In genomic region chr3:72840641-72841040, GRCm38 (mm10) we compare ENCODE assay signal across 25 mouse cellular contexts.
DNase-seq lines count a peak whose midpoint lies in the region; ATAC-seq and TF ChIP-seq lines count a peak whose summit lies in the region.
"Had no signal": no experiment of that assay in that cellular context is flagged by ENCODE, and none has a peak within 500 bp of the region (broad histone marks: within the 10 kb centered on the region; RNA-seq: fewer than 3 reads in every experiment).

No protein-coding gene starts in this region.

- H3K36me3 ChIP-seq in hindbrain, embryonic 13.5 days = no peaks in the 10 kb centered on the region
- no peaks in the 10 kb centered on the region for H3K36me3 ChIP-seq in hindbrain, embryonic 10.5 days
- H3K36me3 ChIP-seq in limb, embryonic 13.5 days = no peaks in the 10 kb centered on the region
- H3K36me3 ChIP-seq in limb, embryonic 10.5 days = no peaks in the 10 kb centered on the region
- no peaks in the 10 kb centered on the region for H3K36me3 ChIP-seq in hindbrain, postnatal 0 days (ENCODE audit: insufficient read depth, low read length)
- H3K36me3 ChIP-seq: embryonic facial prominence, embryonic 15.5 days; G1E; intestine, embryonic 15.5 days had no signal

- H3K27me3 ChIP-seq in hindbrain, embryonic 13.5 days = no peaks in the 10 kb centered on the region
- no peaks in the 10 kb centered on the region for H3K27me3 ChIP-seq in hindbrain, embryonic 10.5 days (ENCODE audit: insufficient read depth, poor library complexity, severe bottlenecking)
- no peaks in the 10 kb centered on the region for H3K27me3 ChIP-seq in limb, embryonic 13.5 days
- H3K27me3 ChIP-seq in limb, embryonic 10.5 days (ENCODE audit: low read depth, poor library complexity, severe bottlenecking) = no peaks in the 10 kb centered on the region
- no peaks in the 10 kb centered on the region for H3K27me3 ChIP-seq in hindbrain, postnatal 0 days (ENCODE audit: insufficient read depth, low read length)
- H3K27me3 ChIP-seq: CH12.LX; embryonic facial prominence, embryonic 15.5 days; intestine, embryonic 15.5 days; Patski had no signal

- 85% methylated on average over 2 of the region's 2 CpGs for WGBS in hindbrain, embryonic 13.5 days
- WGBS in hindbrain, embryonic 10.5 days = 83% methylated on average over 2 of the region's 2 CpGs
- WGBS in limb, embryonic 13.5 days = 62% methylated on average over 2 of the region's 2 CpGs
- WGBS in limb, embryonic 10.5 days = 84% methylated on average over 2 of the region's 2 CpGs
- WGBS in hindbrain, postnatal 0 days = 76% methylated on average over 2 of the region's 2 CpGs

- no peaks in the 10 kb centered on the region for H3K9me3 ChIP-seq in hindbrain, embryonic 13.5 days
- H3K9me3 ChIP-seq in hindbrain, embryonic 10.5 days = no peaks in the 10 kb centered on the region
- no peaks in the 10 kb centered on the region for H3K9me3 ChIP-seq in limb, embryonic 13.5 days
- H3K9me3 ChIP-seq in limb, embryonic 10.5 days (replicated peaks) = no peaks in the 10 kb centered on the region
- H3K9me3 ChIP-seq in hindbrain, postnatal 0 days (ENCODE audit: low read length) = no peaks in the 10 kb centered on the region
- H3K9me3 ChIP-seq: embryonic facial prominence, embryonic 15.5 days; G1E; intestine, embryonic 15.5 days had no signal

- H3K27ac ChIP-seq in hindbrain, embryonic 13.5 days = no peak overlapping the region
- H3K27ac ChIP-seq in hindbrain, embryonic 10.5 days = no peak overlapping the region
- H3K27ac ChIP-seq in limb, embryonic 13.5 days = no peak overlapping the region
- H3K27ac ChIP-seq in limb, embryonic 10.5 days = no peak overlapping the region
- H3K27ac ChIP-seq in hindbrain, postnatal 0 days = no peak overlapping the region
- H3K27ac ChIP-seq: embryonic facial prominence, embryonic 15.5 days; gastrocnemius, adult 2 months; intestine, embryonic 15.5 days had no signal

- DNase-seq in hindbrain, embryonic 10.5 days (ENCODE audit: low spot score) = no peak
- no peak for DNase-seq in limb, embryonic 10.5 days (ENCODE audit: low spot score)
- peak; percentile 20 for DNase-seq in brain, embryonic 14.5 days (ENCODE audit: low read depth)
- DNase-seq in hindbrain, postnatal 0 days (ENCODE audit: low spot score) = peak; percentile 18
- no peak for DNase-seq in kidney, adult 9 months
- DNase-seq: adrenal gland, postnatal 10 days; adrenal gland, postnatal 36 days; B cell, adult 2 months; cerebellum, adult 11 months; cerebellum, adult 2 months; cerebellum, adult 9-11 months; cerebellum, postnatal 25 days; forebrain, postnatal 0 days; gastrocnemius, adult 2 months; gastrocnemius, postnatal 14 days; heart, adult 11 months had no signal

- TF ChIP-seq CTCF in brain, embryonic 14.5 days (IDR thresholded peaks at IDR 0.05; ENCODE audit: borderline replicate concordance, extremely low read depth, insufficient read depth, insufficient read length) = no peak
- TF ChIP-seq CTCF in hindbrain, postnatal 0 days (IDR thresholded peaks at IDR 0.05; ENCODE audit: low read depth) = no peak

- no peak overlapping the region for H3K9ac ChIP-seq in hindbrain, embryonic 13.5 days
- H3K9ac ChIP-seq in limb, embryonic 13.5 days = no peak overlapping the region
- H3K9ac ChIP-seq in hindbrain, postnatal 0 days (replicated peaks; ENCODE audit: low read length) = no peak overlapping the region
- H3K9ac ChIP-seq: embryonic facial prominence, embryonic 15.5 days; forebrain, postnatal 0 days; intestine, embryonic 15.5 days had no signal

- no peaks in the 10 kb centered on the region for H3K4me1 ChIP-seq in hindbrain, embryonic 13.5 days (replicated peaks)
- no peaks in the 10 kb centered on the region for H3K4me1 ChIP-seq in hindbrain, embryonic 10.5 days (replicated peaks)
- no peaks in the 10 kb centered on the region for H3K4me1 ChIP-seq in limb, embryonic 13.5 days
- H3K4me1 ChIP-seq in limb, embryonic 10.5 days = no peaks in the 10 kb centered on the region
- H3K4me1 ChIP-seq in hindbrain, postnatal 0 days (ENCODE audit: insufficient read depth, low read length) = no peaks in the 10 kb centered on the region
- H3K4me1 ChIP-seq: embryonic facial prominence, embryonic 15.5 days; intestine, embryonic 15.5 days had no signal

- H3K4me3 ChIP-seq in hindbrain, embryonic 13.5 days = no peak overlapping the region
- H3K4me3 ChIP-seq in hindbrain, embryonic 10.5 days = no peak overlapping the region
- no peak overlapping the region for H3K4me3 ChIP-seq in limb, embryonic 13.5 days
- no peak overlapping the region for H3K4me3 ChIP-seq in limb, embryonic 10.5 days
- no peak overlapping the region for H3K4me3 ChIP-seq in hindbrain, postnatal 0 days (ENCODE audit: low read length)
- H3K4me3 ChIP-seq: embryonic facial prominence, embryonic 15.5 days; gastrocnemius, adult 2 months; intestine, embryonic 15.5 days had no signal

- no peak overlapping the region for H3K4me2 ChIP-seq in hindbrain, embryonic 13.5 days
- H3K4me2 ChIP-seq in limb, embryonic 13.5 days (replicated peaks) = no peak overlapping the region
- H3K4me2 ChIP-seq in hindbrain, postnatal 0 days (ENCODE audit: low read depth, low read length) = no peak overlapping the region
- H3K4me2 ChIP-seq: embryonic facial prominence, embryonic 15.5 days; heart, embryonic 11.5 days; intestine, embryonic 15.5 days had no signal

- no peak for TF ChIP-seq POLR2A in brain, embryonic 14.5 days (IDR thresholded peaks at IDR 0.05; ENCODE audit: borderline replicate concordance, extremely low read depth, insufficient read depth, insufficient read length, poor library complexity, severe bottlenecking)

- peak; percentile 57; the same call in 1 of the 2 replicates for ATAC-seq in hindbrain, embryonic 13.5 days (ENCODE audit: low FRiP score)
- peak; percentile 24; the same call in 1 of the 2 replicates for ATAC-seq in limb, embryonic 13.5 days (ENCODE audit: low FRiP score, low read depth)
- no peak for ATAC-seq in hindbrain, postnatal 0 days
- ATAC-seq: forebrain, embryonic 14.5 days; forebrain, postnatal 0 days; intestine, embryonic 15.5 days; Patski had no signal

Comparison
In these comparisons a context has a peak if more than half of its experiments do, and no peak if none do; other contexts are left out.
1. DNase-seq: peak in brain, embryonic 14.5 days (single experiment) and hindbrain, postnatal 0 days (single experiment); none in hindbrain, embryonic 10.5 days (single experiment), limb, embryonic 10.5 days (single experiment) and kidney, adult 9 months (single experiment).